Mouse (Mus musculus) left cerebral cortex, postnatal 10 days (tissue): ENCODE results near the gene Msantd3. TPM values are rescaled to one million over a fixed set of nuclear protein-coding genes. Genes with fewer than 3 reads are reported as not detected.

Experiments
- DNase-seq, 2 experiments: peaks; one replicate each; pipeline ENCODE4 v3.0.0; 2021 to 2022; ENCODE audit warnings: low spot score in 2 of 2, mixed read lengths in 1 of 2; ENCODE audit errors: extremely low spot score in 1 of 2
- intact Hi-C: fragments of 180-260 bp; cut with DNase I; formaldehyde crosslinking; loops from one replicate; pipeline ENCODE4 v1.15.1; 2025
- total RNA-seq, 2 experiments: library from RNA; stranded (reverse); gene quantifications; 2 replicates each; pipeline ENCODE4 v1.2.3; 2021

The Msantd3 gene
- total RNA-seq: 10 to 100 TPM; 27.6 to 33.1 TPM

- intact Hi-C loops: no loop called here
- peak; percentile 32 to 69 for DNase-seq
Measured at GRCm38 (mm10) chr4:48539841-48540575, at the start of gene Msantd3. Gene Msantd3, plus strand, starts transcription at chr4:48539935.

- intact Hi-C loops: no loop called here
- DNase-seq: no peak
Measured at GRCm38 (mm10) chr4:48491290-48491743, 48.4 kb upstream of the Msantd3 start.

- intact Hi-C loops: no loop called here
- no peak for DNase-seq
Measured at GRCm38 (mm10) chr4:48492510-48492909, 47.2 kb upstream of the Msantd3 start.

DNA sequence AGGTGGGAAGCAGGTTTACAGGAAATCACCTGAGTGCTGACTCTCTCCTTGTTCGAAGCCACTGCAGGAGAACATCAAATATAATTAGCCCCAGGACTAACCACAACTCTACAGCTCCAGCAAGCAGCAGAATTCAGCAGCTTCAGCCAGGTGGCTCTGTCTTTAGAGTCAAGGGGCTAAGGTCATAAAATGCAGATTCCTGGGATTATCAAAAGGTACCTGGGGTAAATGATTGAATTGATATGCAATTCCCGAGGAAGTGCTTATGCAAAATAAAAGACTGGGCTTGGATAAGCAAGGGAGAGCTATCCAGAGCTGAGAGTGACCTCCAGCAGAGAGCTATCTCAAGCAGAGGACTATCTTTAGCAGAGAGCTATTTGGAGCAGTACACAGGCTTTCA lies 28.9 kb upstream of the Msantd3 start:
- DNase-seq: no peak
- intact Hi-C loops: no loop called here

GRCm38 (mm10) chr4:48529559-48529958 lies 10.2 kb upstream of the Msantd3 start:
- intact Hi-C loops: no loop called here
- no peak for DNase-seq

DNA sequence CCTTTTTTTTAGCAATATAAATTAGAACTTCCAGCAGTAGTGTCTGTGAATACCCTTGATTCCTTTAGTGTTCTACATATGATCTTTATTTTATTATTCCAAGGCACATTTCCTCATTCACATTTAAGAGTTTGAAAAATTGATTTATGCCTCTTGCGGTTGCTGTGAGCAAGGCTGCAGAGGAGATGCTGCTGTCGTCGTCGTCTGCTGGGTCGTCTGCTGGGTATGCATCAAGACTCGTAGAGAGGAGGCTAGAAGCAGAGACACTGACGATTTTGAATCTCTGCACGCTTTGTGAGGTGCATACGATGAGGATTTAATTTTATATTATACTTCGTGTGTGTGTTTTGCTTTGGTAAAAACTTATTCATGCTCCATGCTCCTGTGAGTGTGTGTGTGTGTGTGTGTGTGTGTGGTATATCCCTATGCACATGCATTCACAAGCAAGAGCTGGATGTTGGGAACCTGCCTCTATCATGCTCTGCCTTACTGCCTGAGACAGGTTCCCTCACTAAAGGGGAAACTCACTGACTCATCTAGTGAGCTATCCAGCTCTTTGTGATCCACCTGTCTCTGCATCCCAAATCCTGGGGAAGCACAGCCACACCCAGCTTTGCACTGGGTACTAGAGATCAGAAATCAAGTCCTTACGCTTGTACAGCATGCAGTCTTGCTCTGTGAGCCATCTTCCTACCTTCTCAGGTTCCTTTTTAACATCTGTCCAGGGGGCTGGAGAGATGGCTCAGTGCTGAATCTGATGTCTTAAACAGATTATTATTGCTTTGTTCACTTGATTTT lies 7.7 kb upstream of the Msantd3 start:
- no peak for DNase-seq
- intact Hi-C loops: no loop called here

DNA sequence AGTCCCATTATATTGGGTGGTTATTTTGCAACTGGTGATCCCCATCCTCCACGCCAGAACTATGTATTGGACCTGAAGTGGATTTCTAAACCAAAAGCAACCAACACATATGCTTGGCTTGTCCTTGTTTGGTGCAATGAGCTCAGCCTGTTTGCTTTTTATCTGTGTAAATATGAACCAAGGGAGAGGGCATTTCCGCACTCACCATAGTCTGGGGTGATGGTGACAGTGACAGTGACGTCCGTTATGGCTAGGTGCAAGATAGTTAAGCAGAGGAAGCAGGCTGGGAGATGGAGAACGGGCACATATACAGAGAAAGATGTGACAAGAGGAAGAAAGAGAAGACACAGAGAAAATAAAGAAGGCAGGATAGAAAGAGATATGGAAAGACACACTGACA lies 3.5 kb upstream of the Msantd3 start:
- DNase-seq: no peak
- intact Hi-C loops: no loop called here

DNA sequence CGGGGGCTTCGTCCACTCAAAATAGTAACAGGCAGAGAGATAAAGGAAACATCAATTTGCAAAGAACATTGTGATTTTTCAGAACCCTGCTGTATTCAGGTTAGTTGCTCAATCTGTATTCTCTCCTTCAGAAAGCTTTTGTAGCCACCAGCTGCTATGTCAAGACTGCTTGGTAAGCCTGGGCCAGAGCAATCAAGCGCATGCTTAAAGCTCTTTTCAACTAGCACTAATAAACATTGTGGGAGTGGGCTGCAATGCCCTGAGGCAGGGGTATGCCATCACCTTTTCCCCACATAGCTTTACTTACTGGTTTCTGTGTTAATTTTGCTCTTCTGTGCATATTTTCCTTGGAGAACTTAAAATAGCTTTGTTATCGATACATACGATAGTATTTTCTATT lies 2.7 kb upstream of the Msantd3 start:
- intact Hi-C loops: no loop called here
- no peak for DNase-seq

DNA sequence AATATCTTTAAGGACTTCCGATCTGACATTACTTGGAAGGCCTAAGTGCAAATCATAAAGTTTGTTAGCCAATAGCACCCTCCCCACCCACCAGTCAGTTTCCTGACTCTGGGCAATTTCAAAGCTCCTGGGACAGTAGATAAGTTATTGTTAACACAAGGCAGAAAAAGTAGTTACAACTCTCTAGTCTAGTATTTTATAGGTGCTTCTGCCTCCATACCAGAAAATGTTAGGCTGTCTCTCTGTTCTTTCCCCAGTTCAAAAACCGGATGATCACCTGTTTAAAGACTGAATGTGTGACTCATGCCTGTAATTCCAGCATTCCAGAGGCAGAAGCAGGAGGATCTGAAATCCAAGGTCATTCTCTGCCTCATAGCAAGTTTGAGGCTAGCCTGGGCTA lies 1.2 kb upstream of the Msantd3 start:
- no peak for DNase-seq
- intact Hi-C loops: no loop called here

DNA sequence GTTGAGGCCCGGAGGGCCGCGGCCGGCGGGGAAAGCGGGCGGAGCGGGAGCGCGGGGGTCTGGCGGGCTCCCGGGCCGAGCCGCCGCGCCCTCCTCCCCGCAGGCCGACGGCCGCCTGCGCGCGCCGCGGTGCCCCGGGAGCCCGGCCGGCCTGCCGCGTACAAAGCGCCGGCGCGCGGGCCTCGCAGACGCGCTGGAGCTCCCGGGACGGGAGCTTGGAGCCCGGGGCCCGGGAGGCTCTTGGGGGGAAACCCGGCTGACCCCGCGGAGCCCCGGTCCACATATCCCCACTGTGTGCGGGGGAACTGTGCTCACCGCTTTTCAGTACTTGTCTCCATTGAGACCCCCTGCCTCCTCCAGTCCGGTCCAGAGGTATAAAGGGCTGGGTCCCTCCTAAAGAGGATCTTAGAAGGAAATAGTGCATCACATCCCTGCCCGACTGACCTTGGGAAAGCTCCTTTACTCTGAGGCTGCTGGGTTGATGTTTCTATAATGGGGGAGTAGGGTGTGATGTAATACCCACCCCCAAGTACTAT lies 909 bp downstream of the Msantd3 start:
- intact Hi-C loops: no loop called here
- DNase-seq: peak in 1 of 2 experiments; percentile 59

DNA sequence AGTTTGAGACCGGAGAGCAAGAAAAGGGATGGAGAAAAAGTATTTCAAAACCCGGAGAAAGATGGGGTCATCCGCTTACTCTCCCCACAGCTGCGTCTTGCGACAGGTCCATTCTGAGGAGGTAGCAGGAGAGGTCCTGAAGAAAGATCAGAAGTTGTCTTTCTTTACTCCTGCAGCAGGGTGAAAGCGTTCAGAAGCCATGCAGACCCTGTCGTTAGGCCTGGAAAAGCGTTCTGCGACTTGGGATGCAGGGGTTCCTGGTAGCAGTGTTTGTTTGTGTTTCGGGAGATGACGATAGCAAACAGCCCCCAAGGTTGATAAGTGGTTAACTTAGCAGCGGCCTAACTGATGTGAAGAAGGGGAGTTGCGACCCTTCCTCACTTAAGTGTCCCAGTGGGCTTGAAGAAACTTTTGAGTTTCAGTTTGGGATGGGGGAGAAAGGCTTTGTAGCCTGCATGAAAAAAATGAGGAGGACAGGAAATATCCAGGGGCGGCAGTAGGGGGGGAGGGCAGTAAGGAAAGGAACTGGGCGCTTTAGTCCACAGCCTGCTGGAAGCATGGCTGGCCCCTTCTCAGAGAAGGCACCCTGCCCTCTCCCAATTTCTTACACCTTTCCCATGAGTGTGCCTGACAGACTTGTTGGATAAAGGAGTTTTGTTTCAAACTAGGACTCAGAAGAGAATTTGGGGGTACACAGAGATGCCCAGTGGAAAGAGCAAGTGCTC lies 2.0 kb downstream of the Msantd3 start:
- intact Hi-C loops: no loop called here
- DNase-seq: no peak

GRCm38 (mm10) chr4:48542351-48542750 lies 2.6 kb downstream of the Msantd3 start:
- intact Hi-C loops: no loop called here
- DNase-seq: no peak

DNA sequence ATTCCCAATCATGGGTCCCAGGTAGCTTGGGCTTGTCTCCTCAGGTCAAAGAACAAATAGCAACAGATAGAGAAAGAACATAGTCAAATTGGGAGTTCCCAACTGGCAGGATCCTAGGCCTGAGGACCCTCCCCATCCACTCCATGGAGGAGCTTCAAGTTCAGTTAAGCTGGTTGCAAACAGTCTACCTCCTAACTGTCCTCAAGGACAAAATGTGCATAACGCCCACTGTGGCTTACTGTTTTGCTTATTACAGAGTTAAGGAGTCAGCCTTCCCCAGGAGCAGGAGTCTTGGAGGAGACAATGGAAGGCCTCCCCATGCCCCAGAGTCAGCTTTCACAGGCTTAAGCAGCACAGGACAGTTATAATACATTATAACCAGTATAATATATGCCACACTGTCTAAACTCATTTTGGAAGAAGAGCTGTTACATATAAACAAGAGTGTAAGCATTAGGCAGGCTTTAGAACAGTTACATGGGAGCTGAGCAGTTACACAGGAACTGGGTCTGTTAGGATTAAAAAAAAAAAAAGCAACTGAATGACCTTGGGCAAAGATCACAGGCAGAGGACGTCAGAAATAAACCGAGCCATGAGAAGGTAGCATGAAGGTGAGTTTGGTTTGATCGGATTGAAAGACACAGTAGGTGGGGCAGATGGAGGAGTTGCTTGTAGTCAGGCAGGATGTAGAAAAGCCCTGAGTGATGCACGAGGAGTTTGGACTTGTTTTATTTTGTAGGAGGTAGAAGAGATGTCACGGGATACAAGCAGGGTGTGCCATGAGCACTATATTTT lies 3.5 kb downstream of the Msantd3 start:
- intact Hi-C loops: no loop called here
- no peak for DNase-seq

GRCm38 (mm10) chr4:48544141-48544540 lies 4.4 kb downstream of the Msantd3 start:
- intact Hi-C loops: no loop called here
- no peak for DNase-seq

DNA sequence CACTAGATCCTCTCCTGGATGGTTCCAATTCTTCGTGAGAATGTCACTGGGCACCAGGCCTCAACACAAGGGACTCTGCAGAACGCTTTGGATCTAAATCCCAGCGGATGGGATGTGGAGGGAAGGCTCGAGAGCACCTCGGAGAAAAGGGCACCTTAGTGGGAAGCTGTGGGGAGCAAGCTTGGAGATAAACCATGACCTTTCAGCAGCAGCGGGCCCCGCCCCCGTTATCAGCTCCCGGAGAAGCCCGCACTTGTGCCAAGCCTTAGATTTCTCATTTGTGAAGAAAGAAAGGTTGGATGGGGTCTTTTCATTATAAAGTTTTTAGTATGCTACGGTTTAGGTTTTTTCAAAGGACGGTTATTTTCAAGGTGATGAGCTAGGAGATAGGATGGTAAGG lies 6.2 kb downstream of the Msantd3 start:
- no peak for DNase-seq
- intact Hi-C loops: no loop called here

DNA sequence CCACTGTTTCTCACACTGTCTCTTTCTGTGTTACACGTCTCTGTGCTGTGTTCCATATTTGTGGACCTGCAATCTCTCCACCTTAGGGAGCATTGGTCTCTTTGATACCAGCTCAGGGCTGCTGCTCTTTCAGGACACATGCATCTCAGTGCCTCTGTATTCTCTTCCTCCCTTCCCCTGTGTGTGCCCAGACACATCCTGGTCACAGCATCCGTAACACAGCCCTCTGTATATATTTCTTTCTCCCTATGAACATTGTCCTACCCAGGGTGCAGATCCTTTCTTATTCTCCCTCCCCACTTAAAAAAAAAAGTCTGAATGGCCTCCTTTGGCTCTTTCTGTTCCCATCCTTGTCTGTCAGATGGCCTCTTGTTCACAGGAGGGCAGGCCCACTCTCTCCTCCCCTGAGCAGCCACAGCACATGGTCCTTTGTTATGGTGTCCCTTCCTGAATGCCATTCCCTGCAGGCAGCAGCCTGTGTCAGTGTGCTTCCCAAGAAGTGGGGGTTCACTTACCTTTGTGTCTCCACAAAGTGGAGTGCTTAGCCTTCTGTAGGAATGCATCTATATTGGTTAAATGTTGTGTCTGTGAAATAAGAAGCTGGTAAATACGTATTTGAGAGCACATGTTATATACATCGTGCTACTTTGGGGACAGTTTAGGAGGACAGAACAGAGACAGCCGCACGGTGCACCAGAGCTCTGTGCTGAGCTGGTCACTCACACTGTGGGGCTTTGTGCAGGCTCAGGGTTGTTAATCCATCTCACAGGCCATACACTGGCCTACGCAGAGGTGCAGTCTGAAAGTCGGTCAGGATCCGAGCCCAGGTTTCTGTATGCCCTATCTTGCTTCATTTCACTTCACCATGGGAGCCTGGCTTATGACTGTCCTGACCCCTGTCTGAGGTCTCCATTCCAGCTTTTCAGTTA lies 7.1 kb downstream of the Msantd3 start:
- intact Hi-C loops: no loop called here
- no peak for DNase-seq

- intact Hi-C loops: no loop called here
- no peak for DNase-seq
Measured at GRCm38 (mm10) chr4:48548393-48549045, 8.8 kb downstream of the Msantd3 start.
